Mouse (Mus musculus) neural tube, embryonic 12.5 days (tissue): ENCODE data around the gene Actn4. TPM values are rescaled to one million over a fixed set of nuclear protein-coding genes. Genes with fewer than 3 reads are reported as not detected.

ENCODE experiments used
- polyA plus RNA-seq: library from polyadenylated mRNA; unstranded; fragments of >200 nt; fragmentation: Nextera tagmentation; extraction: Ambion mirVana; gene quantifications from 2 replicates; pipeline ENCODE4 v1.2.1, GENCODE M21; 2016

Actn4 gene
- polyA plus RNA-seq, 1 experiment from 2014 or later, result 192 TPM

Other genes with a start within 250 kb of the Actn4 start
- gene Fbxo17, start 245.5 kb downstream of the Actn4 start, polyA plus RNA-seq, result 7.6 and 9.3 TPM in 2 replicates
- 123 and 127 TPM in 2 replicates for gene Mrps12, start 220.5 kb downstream of the Actn4 start, polyA plus RNA-seq
- 28.6 and 32.0 TPM in 2 replicates for gene Sars2, start 220.3 kb downstream of the Actn4 start, polyA plus RNA-seq
- 9.7 and 10.4 TPM in 2 replicates for gene Ccer2, start 206.2 kb downstream of the Actn4 start, polyA plus RNA-seq
- gene Sirt2, start 195.6 kb downstream of the Actn4 start, polyA plus RNA-seq, result 86.4 and 89.1 TPM in 2 replicates
- gene Nfkbib, start 194.8 kb downstream of the Actn4 start, polyA plus RNA-seq, result 51.5 and 52.4 TPM in 2 replicates
- 2.8 TPM in 2 replicates for gene Rinl, start 173.4 kb downstream of the Actn4 start, polyA plus RNA-seq
- gene Hnrnpl, start 153.8 kb downstream of the Actn4 start, polyA plus RNA-seq, result 264 and 338 TPM in 2 replicates
- 82.2 and 89.2 TPM in 2 replicates for gene Ech1, start 137.1 kb downstream of the Actn4 start, polyA plus RNA-seq
- 4.6 and 4.9 TPM in 2 replicates for gene Lgals4, start 128.5 kb downstream of the Actn4 start, polyA plus RNA-seq
- gene Lgals7, start 98.5 kb downstream of the Actn4 start, polyA plus RNA-seq, result 2.1 and 3.0 TPM in 2 replicates
- 0.28 and 0.57 TPM in 2 replicates for gene Capn12, start 80.9 kb downstream of the Actn4 start, polyA plus RNA-seq
- gene Eif3k, start 19.5 kb upstream of the Actn4 start, polyA plus RNA-seq, result 327 and 336 TPM in 2 replicates
- 5.5 and 6.2 TPM in 2 replicates for gene Map4k1, start 19.7 kb upstream of the Actn4 start, polyA plus RNA-seq
- gene Ryr1, start 162.8 kb upstream of the Actn4 start, polyA plus RNA-seq, result 4.4 and 5.0 TPM in 2 replicates
- gene Rasgrp4, start 172.5 kb upstream of the Actn4 start, polyA plus RNA-seq, result 0.61 and 0.77 TPM in 2 replicates
- gene Fam98c, start 193.9 kb upstream of the Actn4 start, polyA plus RNA-seq, result 30.8 and 33.7 TPM in 2 replicates
- 0.86 and 0.95 TPM in 2 replicates for gene Ggn, start 207.9 kb upstream of the Actn4 start, polyA plus RNA-seq
- gene Spred3, start 208.1 kb upstream of the Actn4 start, polyA plus RNA-seq, result 8.3 and 9.0 TPM in 2 replicates
- gene Psmd8, start 218.4 kb upstream of the Actn4 start, polyA plus RNA-seq, result 326 and 327 TPM in 2 replicates